Mouse (Mus musculus): Measurements from ENCODE around the gene Lix1. TPM values are rescaled to one million over a fixed set of nuclear protein-coding genes. Genes with fewer than 3 reads are reported as not detected.

The Lix1 gene
- polyA plus RNA-seq, 1 experiment from 2014 or later = 10.2 TPM

Other genes with a start within 250 kb of the Lix1 start
- 20.6 and 22.1 TPM in 2 replicates for gene Riok2, start 28.4 kb upstream of the Lix1 start, polyA plus RNA-seq (2015; fragmentation: Nextera tagmentation; extraction: Ambion mirVana)
- 7.4 and 8.0 TPM in 2 replicates for gene Lnpep, start 222.4 kb downstream of the Lix1 start, polyA plus RNA-seq (2015; fragmentation: Nextera tagmentation; extraction: Ambion mirVana)